In genomic region chrX:143896936-143897335, GRCm38 (mm10) we compare ENCODE assay signal across 20 mouse cellular contexts. TPM values are rescaled to one million over a fixed set of nuclear protein-coding genes. Genes with fewer than 3 reads are reported as not detected.
"Had no signal": no experiment of that assay in that cellular context is flagged by ENCODE, and none has a peak within 500 bp of the region (broad histone marks: within the 10 kb centered on the region; RNA-seq: fewer than 3 reads in every experiment).

No protein-coding gene starts in this region.

- H3K4me2 ChIP-seq: limb, embryonic 13.5 days; liver, embryonic 12.5 days; liver, embryonic 15.5 days; lung, embryonic 15.5 days; midbrain, embryonic 13.5 days had no signal

- H3K4me3 ChIP-seq: layer of hippocampus, adult 2 months; limb, embryonic 10.5 days; limb, embryonic 13.5 days; liver, embryonic 12.5 days; liver, embryonic 15.5 days; lung, embryonic 15.5 days; midbrain, embryonic 13.5 days had no signal

- DNase-seq: kidney, adult 9 months; kidney, postnatal 10 days; layer of hippocampus, adult 9-11 months; liver; lung, adult 18-20 months; lung, postnatal 10 days; lung, postnatal 36 days; thymus, adult 18-20 months; thymus, postnatal 36 days had no signal

- H3K4me1 ChIP-seq: limb, embryonic 10.5 days; limb, embryonic 13.5 days; liver, embryonic 12.5 days; liver, embryonic 15.5 days; lung, embryonic 15.5 days had no signal

- H3K9me3 ChIP-seq: limb, embryonic 10.5 days; limb, embryonic 13.5 days; liver, embryonic 12.5 days; liver, embryonic 15.5 days; lung, embryonic 15.5 days; midbrain, embryonic 13.5 days had no signal

- ATAC-seq: liver, embryonic 12.5 days; midbrain, embryonic 13.5 days; midbrain, embryonic 16.5 days had no signal

- H3K27me3 ChIP-seq: liver, embryonic 12.5 days; liver, embryonic 15.5 days; lung, embryonic 15.5 days had no signal

- H3K36me3 ChIP-seq: limb, embryonic 10.5 days; limb, embryonic 13.5 days; liver, embryonic 12.5 days; liver, embryonic 15.5 days; lung, embryonic 15.5 days; midbrain, embryonic 13.5 days had no signal

- H3K27ac ChIP-seq: layer of hippocampus, adult 2 months; limb, embryonic 10.5 days; limb, embryonic 13.5 days; liver, embryonic 12.5 days; liver, embryonic 15.5 days; lung, embryonic 15.5 days had no signal

- H3K9ac ChIP-seq: limb, embryonic 13.5 days; liver, embryonic 12.5 days; liver, embryonic 15.5 days; lung, embryonic 15.5 days; midbrain, embryonic 13.5 days had no signal

RNA-seq across cellular contexts. Expression of gene Dcx, which starts 36.2 kb away (rescaled TPM):
- total RNA-seq: megakaryocyte-erythroid progenitor cell, adult 5-6 weeks had no signal
- polyA plus RNA-seq: small intestine, adult 2 months; spleen, adult 2 months had no signal
